Mouse (Mus musculus): ENCODE data around the gene Zfp775.

The Zfp775 gene

DNA sequence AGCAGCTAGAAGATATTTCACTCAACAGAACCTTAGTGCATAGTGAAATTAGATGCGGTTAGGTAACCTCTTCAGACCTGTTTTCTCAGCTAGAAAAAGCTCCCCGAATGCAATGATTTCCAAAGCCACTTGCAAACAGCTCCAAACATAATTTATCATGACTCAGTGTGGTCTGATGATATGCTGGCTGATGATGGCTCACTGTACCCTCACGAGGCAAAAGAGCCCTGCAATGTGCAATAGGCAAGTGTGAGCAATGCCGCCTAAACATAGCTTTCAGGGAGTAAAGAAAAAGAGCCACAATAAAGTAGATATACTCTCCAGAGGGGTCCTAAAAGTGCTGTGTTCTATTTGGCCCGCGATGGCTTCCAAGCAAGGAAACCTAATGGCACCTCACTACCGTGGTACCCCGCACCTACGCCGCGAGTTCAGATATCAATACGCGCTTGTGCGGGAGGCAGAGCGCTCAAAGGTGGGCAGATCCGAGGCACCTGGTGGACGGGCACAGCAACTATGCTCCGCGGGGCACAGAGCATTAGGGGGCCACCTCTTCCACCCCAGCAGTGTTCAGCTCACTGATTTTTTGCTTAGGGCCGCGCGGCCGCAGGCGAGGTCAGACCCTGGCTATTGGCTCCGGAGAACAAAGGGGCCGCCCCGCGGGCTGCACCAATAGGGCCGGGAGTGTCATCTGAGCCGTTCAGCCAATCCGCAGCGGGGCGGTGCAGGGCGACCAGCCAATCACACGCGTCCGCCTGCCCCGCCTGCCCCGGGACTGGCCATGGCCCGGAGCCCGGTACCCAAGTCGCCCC is at the start of gene Zfp775:
Gene Zfp775 (plus strand): TSS at position 793 of the 809 bp plus-strand sequence.
- DNase-seq (ENCODE audit: low spot score) = peak; percentile 97

DNA sequence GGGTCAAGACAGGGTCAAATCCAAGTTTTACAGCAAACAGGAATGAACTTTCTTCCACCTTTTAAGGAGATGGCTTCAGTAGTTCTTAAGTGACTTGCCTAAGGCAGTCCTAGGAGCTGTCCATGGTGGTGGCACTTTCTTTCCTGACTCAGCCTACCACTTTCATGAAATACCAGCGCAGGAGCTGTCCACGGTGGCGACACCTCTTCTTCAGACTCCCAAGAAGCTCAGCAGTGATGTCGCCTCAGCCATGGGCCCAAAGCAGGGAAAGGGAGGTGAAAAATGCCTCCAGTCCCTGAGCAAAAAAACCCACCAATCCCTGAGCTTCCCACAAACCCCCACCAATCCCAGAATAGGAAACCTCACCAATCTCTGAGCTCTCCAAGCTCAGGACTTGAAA is 48.9 kb upstream of the Zfp775 start:
- peak; percentile 54 for DNase-seq (ENCODE audit: low spot score)

DNA sequence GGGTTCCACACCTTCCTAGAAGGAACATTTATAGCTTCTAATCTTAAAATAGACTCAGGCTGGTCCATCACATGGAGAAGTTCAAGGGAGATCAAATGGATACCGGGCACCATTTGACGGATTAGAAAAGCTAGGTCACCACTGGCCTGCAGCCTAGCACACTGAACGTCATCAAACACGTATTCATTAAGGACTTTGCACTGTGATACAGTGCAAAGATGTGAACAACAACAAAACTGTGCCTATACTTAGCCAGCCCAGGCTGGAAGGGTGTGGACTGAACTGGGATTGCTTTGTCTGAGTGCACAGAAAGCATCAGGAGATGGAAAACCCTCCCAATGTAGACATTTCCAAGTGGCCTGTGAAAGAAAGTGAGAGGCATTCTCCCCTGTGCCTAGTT is 48.0 kb upstream of the Zfp775 start:
- DNase-seq (ENCODE audit: low spot score) = no peak

DNA sequence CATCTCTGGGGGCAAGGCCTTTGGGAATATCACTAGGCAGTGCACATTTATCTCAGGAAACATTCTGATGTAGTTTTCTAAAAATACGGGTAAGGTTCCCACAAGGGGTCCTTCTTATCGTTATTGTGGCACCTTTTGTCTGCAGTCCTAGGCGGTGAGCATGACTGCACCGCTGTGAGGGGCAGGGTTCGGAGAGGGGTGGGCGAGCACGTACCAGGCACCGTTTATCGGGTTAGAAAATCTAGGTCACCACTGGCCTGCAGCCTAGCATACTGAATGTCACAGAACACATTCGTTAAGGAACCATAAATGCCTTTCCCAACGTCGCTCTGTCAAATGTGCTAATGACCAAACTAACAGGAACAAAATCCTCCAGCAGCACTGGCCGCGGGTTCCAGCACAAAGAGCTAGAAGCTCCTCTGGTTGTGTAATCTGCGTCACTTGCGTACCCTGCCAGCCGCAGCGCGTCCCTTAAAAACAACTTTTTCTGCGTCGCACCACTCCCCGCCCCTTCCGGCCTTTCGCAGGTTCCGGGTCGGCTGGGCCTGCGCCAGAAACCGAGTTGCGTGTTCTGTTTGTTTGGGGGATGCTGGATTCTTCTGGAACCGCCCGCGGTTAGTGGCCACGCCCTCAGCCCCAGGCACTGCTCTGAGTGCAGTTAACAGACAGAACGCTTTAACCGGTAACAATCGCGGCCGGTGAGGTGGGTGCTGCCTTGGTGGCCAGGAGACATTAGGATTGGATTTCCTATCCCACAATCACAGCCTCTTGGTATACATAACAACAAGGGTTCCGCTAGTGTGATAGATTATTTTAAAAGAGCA is 47.4 kb upstream of the Zfp775 start, which contains the start of gene Lrrc61:
Gene Lrrc61 (plus strand): TSS at position 517 of the 824 bp plus-strand sequence.
- peak; percentile 95 for DNase-seq (ENCODE audit: low spot score)

DNA sequence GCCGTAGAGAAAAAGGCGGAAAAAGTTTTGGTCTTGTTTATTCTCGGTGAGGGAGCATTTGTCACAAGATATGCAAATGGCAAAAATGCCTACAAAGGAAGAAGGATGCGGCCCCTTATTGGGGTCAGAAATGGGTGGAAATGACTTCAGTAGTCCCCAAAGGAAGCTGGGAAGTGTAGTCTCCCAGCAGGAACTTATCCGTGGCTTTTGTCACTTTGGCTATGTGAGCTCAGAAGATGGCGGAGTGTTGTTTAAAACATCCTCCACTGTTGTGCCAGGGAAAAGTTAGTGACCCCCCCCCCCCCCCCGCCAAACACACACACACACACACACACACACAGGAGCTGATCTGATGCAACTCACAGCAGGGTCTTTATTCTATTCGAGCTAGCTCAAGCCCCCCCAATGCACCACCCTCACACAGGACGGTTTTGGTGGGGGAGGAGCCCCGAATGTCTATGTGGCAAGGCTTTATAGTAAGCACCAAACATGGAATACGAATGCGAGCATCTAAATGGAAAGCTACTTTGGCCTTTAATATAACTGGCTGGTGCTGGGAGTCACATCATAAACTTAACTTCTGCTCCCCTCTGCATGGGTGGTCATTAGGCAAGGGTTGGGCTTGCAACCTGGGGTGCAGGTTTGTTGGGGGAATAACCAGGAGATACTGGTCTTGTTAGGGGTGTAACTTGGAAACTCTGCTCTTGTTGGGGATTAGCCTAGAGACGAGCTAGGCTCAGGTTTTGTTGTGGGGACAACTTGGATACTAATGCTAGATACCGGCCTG is 46.6 kb upstream of the Zfp775 start:
- peak; percentile 91 for DNase-seq (ENCODE audit: low spot score)

DNA sequence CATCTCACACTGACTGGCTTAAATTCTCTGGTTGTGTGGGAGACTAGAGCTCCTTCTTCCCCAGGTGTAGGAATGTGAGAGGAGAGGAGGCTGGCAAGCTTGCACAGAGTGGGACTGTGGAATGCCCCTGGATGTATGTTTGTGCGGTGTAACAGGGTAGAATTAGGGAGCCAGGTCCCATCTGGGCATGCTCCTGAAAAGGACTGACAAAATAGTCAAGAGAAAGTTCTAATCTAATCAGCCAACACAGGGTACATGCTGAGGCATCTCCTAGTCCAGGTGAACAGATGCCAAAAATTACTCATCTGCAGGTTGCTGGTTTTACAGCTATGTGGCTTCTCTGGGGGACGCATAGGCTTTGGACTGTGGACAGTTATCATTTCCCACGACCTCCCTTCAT is 45.9 kb upstream of the Zfp775 start:
- DNase-seq (ENCODE audit: low spot score) = no peak

DNA sequence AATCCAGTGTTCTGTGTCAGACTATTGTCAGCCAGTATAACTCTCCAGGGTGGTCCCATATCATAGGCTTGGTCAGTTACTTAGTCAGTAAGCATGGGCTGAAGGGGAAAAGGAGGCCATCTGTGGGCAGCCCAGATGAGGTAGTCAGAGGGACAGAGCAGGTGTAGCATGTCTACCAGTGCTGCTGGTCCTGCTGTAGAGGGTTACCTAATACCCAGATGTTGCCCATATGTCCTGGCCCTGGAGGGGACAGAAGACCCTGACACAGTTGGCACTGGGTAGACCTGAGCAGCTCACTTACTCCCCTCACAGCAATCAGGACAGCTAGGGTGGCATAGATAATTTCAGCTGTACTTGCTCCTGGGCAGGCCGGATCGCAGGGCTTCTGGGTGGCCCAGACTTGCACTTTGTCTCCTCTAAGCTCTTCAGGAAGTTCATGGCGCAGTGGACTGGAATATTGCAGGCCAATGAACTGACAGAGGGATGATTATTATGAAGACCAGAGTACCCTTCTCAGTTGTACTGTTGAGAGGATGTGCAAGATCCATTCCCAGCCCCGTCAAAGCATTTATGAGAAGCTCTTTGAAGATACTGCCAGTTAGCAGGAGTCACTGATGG is 36.1 kb upstream of the Zfp775 start:
- no peak for DNase-seq (ENCODE audit: low spot score)

DNA sequence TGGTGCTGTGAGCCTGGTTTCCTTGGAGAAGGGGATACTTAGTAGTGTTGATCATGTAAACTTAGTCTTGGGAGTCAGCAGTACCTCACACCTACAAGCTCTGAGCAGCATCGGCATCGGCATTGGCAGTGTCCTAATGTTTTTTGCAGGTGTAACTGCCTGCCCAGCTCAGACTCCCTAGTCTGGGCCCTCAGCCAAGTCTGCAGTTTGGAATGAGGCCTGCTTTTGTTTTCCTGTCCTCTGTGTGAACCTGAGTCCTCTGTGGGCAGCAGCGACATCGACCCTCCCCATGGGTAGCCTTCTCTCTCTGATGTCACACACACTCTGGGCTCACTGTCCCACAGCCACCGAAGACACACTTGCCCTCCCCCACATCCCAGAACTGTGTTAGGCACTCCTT is 35.6 kb upstream of the Zfp775 start:
- DNase-seq (ENCODE audit: low spot score) = no peak

DNA sequence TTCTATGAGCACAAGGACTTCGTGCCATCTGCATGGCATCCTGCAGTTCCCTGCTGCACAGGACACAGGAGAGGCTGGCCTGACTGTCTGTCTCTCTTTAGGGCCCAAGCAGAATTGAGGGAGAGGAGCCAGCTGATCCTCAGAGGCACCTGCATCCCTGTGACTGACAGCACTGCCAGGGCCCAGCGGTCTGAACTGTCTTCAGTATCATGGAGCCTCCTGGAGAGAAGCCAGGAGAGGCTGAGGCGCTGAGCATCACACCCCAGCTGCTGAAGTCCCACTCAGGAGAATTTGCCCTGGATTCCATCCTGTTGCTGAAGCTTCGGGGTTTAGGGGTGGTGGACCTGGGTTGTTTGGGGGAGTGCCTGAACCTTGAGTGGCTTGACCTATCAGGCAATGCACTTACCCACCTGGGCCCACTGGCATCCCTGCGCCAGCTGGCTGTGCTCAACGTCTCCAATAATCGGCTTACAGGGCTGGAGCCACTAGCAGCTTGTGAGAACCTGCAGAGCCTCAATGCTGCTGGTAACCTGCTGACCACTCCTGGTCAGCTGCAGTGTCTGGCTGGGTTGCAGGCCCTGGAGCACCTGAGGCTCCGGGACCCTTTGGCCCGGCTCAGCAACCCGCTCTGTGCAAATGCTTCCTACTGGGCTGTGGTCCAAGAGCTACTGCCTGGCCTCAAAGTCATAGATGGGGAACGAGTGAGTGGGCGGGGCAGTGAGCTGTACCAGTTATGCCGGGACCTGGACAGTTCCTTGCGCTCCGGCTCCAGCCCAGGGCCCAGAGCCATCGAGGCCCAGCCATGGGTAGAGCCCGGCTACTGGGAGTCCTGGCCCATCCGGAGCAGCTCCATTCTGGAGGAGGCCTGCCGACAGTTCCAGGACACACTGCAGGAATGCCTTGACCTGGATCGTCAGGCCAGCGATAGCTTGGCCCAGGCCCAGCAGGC is 33.6 kb upstream of the Zfp775 start:
- no peak for DNase-seq (ENCODE audit: low spot score)

DNA sequence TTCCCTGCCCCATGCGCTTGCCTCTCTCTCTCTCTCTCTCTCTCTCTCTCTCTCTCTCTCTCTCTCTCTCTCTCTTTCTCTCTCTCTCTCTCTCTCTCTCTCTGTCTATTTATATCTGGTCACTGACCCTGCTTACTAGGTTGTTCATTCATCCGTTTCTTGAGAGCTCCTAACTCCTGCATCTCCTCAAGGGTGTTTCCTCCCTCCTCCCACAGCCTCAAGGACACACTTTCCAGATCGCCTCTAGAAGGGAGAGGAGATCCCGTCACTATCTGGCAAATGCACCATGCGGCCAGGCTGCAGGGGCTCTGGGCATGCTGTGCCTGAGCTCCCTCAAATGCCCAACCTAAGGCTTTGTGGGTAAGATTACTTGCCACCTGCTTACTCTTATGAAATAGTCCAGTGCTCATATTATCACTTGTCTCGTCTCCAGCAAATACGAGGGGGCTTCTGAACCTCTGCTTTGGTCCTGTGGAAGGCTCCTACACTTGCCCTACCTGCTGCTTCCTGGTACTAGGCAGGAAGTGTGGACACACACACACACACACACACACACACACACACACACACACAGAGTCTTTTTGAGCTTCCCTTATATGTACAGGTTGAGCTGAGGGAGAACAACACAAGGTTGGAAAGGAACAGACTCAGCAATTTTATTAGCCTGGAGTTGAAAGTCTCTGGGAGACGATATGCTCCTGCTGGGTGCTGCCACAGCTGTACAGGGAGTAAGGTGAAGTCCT is 32.6 kb upstream of the Zfp775 start:
- DNase-seq (ENCODE audit: low spot score) = no peak

DNA sequence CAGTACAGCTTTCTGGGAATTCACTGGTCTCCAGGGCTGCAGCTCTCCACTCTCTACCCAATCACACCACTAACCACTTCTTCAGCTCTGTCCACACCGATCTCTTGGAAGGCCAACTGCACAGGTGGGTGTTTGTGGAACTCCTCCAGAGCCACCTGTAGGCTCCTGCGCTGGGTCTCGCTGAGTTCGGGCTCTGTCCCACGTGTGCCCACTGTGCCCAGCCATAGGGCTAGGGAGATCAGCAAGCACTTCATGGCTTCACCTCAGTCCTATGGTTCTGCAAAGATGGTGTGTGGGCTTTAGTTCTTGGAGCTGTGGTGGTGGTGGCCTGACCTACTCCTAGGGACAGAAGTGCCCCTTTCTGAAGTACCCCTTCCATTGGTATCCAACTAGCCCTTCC is 29.8 kb upstream of the Zfp775 start:
- DNase-seq (ENCODE audit: low spot score) = no peak

DNA sequence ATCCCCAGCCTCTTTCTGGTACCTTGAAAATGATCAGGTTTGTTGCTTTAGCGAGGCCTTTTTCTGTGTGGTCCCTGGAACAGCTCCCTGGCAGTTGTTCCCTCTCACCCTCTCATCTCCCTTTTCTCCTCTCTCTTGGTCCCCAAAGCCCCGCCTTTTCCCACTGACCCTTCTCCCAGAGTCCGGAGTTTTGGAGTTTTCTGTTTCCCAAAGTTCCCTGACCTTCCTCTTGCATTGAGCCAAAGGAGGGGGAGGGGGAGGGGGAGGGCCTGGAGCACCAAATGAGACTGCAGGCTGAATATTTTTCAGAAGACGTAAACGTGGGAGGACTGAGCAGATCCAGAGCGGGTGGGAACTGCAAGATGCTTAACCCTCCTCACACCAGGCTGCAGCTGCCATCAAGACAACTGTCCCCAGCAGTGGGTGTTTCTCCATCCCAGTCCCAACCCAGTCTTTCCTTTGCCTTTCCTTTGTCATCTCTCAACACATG is 29.2 kb upstream of the Zfp775 start, which contains the start of gene Rarres2:
Gene Rarres2 (minus strand): TSS at position 218 of the 490 bp plus-strand sequence.
- peak; percentile 48 for DNase-seq (ENCODE audit: low spot score)

DNA sequence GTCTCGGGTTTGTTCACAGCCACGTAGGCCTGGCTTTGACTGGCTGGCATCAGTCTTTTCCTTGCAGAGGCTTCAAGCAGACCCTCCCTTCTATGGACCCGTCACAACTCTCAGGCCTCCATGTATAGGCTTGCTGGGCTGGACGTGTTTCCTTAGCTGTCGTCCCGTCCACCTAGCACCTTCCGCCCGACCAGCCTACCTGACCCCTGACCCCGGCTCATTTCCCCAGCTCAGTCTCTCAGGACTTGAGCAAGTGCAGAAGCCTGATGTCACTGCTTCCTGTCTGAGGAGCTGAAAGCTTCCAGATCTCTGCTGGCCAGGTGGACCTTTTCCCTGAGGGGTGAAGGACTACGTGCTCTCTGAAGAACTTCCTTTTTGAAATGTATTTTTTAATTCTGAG is 28.6 kb upstream of the Zfp775 start:
- peak; percentile 68 for DNase-seq (ENCODE audit: low spot score)

DNA sequence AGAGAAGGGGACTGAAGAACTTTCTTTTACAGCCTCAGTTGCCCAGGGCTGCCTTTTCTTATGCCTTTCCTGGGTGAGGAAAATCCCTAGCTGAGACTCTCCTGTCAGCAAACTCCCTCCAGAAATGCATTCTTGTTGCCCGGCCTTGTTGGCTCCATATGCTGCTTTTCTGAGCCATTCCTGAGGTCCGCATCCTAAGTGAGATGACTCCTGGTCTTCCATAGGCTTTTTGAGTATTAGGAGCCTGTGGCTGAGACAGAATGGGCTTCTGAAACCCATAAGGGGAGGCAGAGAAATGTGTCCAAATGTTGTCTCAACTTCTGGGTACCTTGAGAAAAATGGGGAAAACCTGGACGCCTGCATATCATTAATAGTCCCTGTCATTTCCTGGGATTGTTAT is 27.9 kb upstream of the Zfp775 start:
- no peak for DNase-seq (ENCODE audit: low spot score)

DNA sequence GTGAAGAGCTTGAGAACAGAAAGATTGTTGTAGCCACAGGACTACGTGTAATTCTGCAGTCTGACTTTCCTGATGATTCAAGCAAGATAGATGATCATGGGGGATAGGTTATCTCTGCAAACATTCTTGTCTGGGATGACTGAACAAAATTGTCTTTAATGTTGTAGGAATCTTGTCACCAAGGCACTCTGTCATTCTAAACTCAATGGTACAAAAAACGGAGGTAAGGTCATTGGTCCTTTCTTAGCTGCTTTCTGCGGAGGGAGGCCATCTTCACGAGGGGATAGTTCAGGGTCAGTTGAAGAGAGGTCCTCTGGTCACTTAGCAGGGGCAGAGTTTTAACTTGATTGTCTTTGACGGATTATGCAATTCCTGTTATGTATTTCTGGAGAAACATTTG is 23.1 kb upstream of the Zfp775 start:
- no peak for DNase-seq (ENCODE audit: low spot score)

DNA sequence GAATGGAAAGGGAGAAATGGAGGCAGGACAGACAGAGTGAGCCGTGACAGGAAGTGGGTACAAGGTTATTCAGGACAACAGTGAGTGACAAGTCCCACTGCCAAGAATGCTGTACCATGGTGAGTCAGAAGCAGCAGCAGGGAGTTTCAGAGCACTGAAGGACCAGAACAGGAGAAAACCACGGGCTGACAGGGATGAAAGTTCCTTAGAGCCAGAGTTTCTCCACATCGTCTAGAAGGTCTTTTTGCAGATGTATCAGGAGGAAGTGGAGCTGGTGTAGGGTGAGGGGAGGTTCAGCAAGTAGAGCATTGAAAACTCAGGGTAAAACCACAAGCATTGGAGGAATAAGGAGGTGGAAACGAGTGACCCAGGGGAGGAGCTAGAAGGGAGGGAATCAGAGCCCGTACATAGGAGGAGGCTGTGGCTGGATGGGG is 22.6 kb upstream of the Zfp775 start:
- DNase-seq (ENCODE audit: low spot score) = no peak

DNA sequence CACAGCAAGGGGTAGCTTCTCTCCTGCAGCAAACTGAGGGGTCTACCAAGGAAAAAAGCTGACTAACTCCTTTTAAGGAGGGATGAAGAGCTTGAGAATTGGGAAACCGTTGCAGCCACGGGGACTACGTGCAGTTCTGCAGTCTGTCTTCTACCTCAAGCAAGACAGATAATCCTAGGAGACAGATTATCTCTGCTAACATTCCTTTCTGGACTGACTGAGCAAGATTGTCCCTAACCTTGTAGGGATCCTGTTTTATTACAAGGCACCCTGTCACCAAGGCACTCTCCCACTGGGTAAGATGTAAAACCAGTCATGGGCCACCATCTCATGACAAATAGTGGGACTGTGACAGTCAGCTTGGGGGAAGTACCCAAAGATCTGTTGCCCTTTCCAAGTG is 20.6 kb upstream of the Zfp775 start:
- no peak for DNase-seq (ENCODE audit: low spot score)

DNA sequence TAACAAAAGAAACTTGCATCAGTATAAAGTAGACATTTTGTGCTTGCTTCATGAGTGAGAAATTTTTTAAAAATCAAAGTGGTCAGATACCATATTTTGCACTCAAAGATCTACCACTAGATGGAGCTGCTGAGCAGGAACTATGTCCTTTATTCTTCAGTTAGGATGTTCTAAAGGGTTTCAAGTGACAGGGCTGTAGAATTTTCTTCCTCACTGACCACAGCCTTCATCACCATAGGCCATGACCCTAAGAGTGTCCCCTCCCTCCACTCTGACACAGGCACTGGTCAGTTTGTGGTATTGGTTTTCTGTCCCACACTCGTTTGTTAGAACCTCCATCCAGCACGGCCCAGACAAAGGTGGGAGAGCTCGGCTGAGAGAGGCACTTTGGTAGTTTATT is 19.8 kb upstream of the Zfp775 start:
- DNase-seq (ENCODE audit: low spot score) = peak; percentile 88

DNA sequence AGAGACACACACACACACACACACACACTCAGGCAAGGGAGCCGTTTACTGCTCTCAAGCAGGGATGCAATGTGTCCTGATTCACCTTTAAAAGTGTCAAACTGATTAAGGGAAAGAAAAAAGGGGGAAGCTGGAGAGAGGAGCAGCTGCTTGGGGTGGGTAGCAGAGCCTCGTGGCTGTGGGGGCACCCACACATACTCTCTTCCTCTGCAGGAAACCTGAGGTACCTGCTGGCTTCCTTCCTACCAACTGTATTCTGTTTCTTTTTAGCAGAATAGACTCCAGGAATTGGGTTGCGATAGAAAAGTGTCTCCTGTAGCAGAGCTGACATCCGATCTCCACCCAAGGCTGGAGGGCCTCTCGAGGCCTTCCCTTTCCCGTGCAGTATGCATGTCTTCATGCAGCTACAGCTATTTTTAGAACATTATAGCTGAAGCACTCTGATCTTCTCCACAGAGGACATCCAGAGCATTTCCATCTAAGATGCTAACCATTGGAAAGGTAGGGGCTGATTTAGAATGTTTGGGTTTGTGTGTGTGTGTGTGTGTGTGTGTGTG is 12.6 kb upstream of the Zfp775 start, which contains the start of gene Gm45021:
Gene Gm45021 (plus strand): TSS at position 417 of the 557 bp plus-strand sequence.
- DNase-seq (ENCODE audit: low spot score) = no peak
